Mouse (Mus musculus) intestine, embryonic 16.5 days (tissue): ENCODE results near the gene Unc45b. TPM values are rescaled to one million over a fixed set of nuclear protein-coding genes. Genes with fewer than 3 reads are reported as not detected.
"Not testable (repeated sequence)": the region's sequence is repeated elsewhere in the genome, so short reads cannot be mapped to it uniquely, and the experiment has no call there.

Experiments used
- ATAC-seq: fragments of 200-750 bp; cut with Nextera tagmentation; 2 replicates; pipeline ENCODE4 v1.8.0; 2017; ENCODE audit warnings: moderate TSS enrichment, moderate library complexity
- H3K27ac ChIP-seq: fragments of 300-500 bp; sonication (generic); 2 replicates; pipeline ENCODE4 v1.5.1; 2014; ENCODE audit warnings: mild to moderate bottlenecking, low read length
- H3K27me3 ChIP-seq: fragments of 300-500 bp; sonication (generic); replicated peaks from 2 replicates; pipeline ENCODE4 v1.6.1; 2014; ENCODE audit warnings: low read length, control low read depth, mixed read lengths; ENCODE audit not compliant: control insufficient read depth, insufficient read depth
- H3K36me3 ChIP-seq: fragments of 300-500 bp; sonication (generic); 2 replicates; pipeline ENCODE4 v1.6.1; 2014; ENCODE audit warnings: low read length, control low read depth; ENCODE audit not compliant: control insufficient read depth, insufficient read depth
- H3K4me1 ChIP-seq: fragments of 300-500 bp; sonication (generic); 2 replicates; pipeline ENCODE4 v1.6.1; 2014; ENCODE audit warnings: low read length, control low read depth, mixed read lengths; ENCODE audit not compliant: control insufficient read depth, insufficient read depth
- H3K4me2 ChIP-seq: fragments of 300-500 bp; sonication (generic); 2 replicates; pipeline ENCODE4 v1.6.1; 2014; ENCODE audit warnings: low read depth, low read length, control low read depth
- H3K4me3 ChIP-seq: fragments of 300-500 bp; sonication (generic); 2 replicates; pipeline ENCODE4 v1.5.1; 2014; ENCODE audit warnings: mild to moderate bottlenecking, low read length
- H3K9ac ChIP-seq: fragments of 300-500 bp; sonication (generic); 2 replicates; pipeline ENCODE4 v1.6.1; 2014; ENCODE audit warnings: low read depth, low read length
- H3K9me3 ChIP-seq: fragments of 300-500 bp; sonication (generic); 2 replicates; pipeline ENCODE4 v1.6.1; 2016; ENCODE audit warnings: low read length, control low read depth; ENCODE audit not compliant: control insufficient read depth
- WGBS: fragments of 180-500 bp; shearing (Covaris S2); extraction: QIAGEN DNeasy Blood & Tissue Kit; methylation state at CpG from one replicate; pipeline ENCODE4 v1.1.7; 2014; 5-methylcytosine and 5-hydroxymethylcytosine counted together
- polyA plus RNA-seq: library from polyadenylated mRNA; unstranded; fragments of >200 nt; fragmentation: Nextera tagmentation; extraction: Ambion mirVana; gene quantifications from 2 replicates; pipeline ENCODE4 v1.2.1, GENCODE M21; 2015

Unc45b gene
- polyA plus RNA-seq, 1 experiment from 2014 or later = 2.3 TPM

- no peaks in the 10 kb centered on the region for H3K9me3 ChIP-seq
- peak overlapping the region; percentile 52 for H3K9ac ChIP-seq
- no peak overlapping the region; the same call in 1 of the 2 replicates for H3K27ac ChIP-seq
- 10% methylated on average over 31 of the region's 31 CpGs for WGBS
- H3K4me1 ChIP-seq = 0 out of 2 replicates have a peak, but pooled peaks cover 6% of the 10 kb centered on the region
- H3K27me3 ChIP-seq = no peaks in the 10 kb centered on the region
- 0 out of 2 replicates have a peak, but pooled peaks have one; percentile 53 for ATAC-seq
- H3K36me3 ChIP-seq = no peaks in the 10 kb centered on the region
- peak overlapping the region; percentile 40 for H3K4me2 ChIP-seq
- peak overlapping the region; percentile 20 for H3K4me3 ChIP-seq
These were observed 60.6 kb downstream of the Unc45b start for GRCm38 (mm10) chr11:82970712-82971589.

- H3K27ac ChIP-seq = no peak overlapping the region; the same call in 1 of the 2 replicates
- WGBS = 73% methylated on average over 11 of the region's 11 CpGs
- H3K4me3 ChIP-seq = no peak overlapping the region
These were observed 61.2 kb downstream of the Unc45b start for GRCm38 (mm10) chr11:82971590-82971974.

GRCm38 (mm10) chr11:82973916-82974315 lies 63.6 kb downstream of the Unc45b start:
- H3K9ac ChIP-seq = no peak overlapping the region
- no peaks in the 10 kb centered on the region for H3K9me3 ChIP-seq
- H3K27ac ChIP-seq = no peak overlapping the region
- 30% methylated on average over 5 of the region's 5 CpGs for WGBS
- no peaks in the 10 kb centered on the region for H3K36me3 ChIP-seq
- H3K27me3 ChIP-seq = no peaks in the 10 kb centered on the region
- 0 out of 2 replicates have a peak, but pooled peaks cover 6% of the 10 kb centered on the region for H3K4me1 ChIP-seq
- no peak overlapping the region for H3K4me3 ChIP-seq
- no peak for ATAC-seq
- no peak overlapping the region for H3K4me2 ChIP-seq

More at GRCm38 (mm10) chr11:82971590-82971974, 61.2 kb downstream of the Unc45b start:
- Histone ChIP-seq H3K9me3 (no peaks in the 10 kb centered on the region), H3K4me1 (0 out of 2 replicates have a peak, but pooled peaks cover 6% of the 10 kb centered on the region), H3K9ac (peak overlapping the region; percentile 52; the same call in 1 of the 2 replicates), H3K36me3 (no peaks in the 10 kb centered on the region), H3K27me3 (no peaks in the 10 kb centered on the region), H3K4me2 (peak overlapping the region; percentile 40; the same call in 1 of the 2 replicates)
- ATAC-seq = no peak

- not testable (repeated sequence) for H3K4me2 ChIP-seq, H3K36me3 ChIP-seq, H3K4me3 ChIP-seq, H3K9me3 ChIP-seq, ATAC-seq, H3K4me1 ChIP-seq, H3K27me3 ChIP-seq, H3K27ac ChIP-seq, H3K9ac ChIP-seq
- 100% methylated on average over 2 of the region's 2 CpGs for WGBS
These were observed 72.1 kb downstream of the Unc45b start for GRCm38 (mm10) chr11:82982409-82982808.

GRCm38 (mm10) chr11:82983193-82983592 lies 72.8 kb downstream of the Unc45b start:
- WGBS = 88% methylated on average over 17 of the region's 17 CpGs
- Histone ChIP-seq H3K4me2 (no peak overlapping the region), H3K27me3 (no peaks in the 10 kb centered on the region), H3K9ac (no peak overlapping the region), H3K4me3 (no peak overlapping the region), H3K9me3 (no peaks in the 10 kb centered on the region), H3K4me1 (no peaks in the 10 kb centered on the region), H3K36me3 (no peaks in the 10 kb centered on the region; the same call in 1 of the 2 replicates), H3K27ac (no peak overlapping the region)
- no peak for ATAC-seq

- WGBS = 84% methylated on average over 6 of the region's 6 CpGs
- H3K4me3 ChIP-seq = no peak overlapping the region
- ATAC-seq = no peak
These were observed 77.3 kb downstream of the Unc45b start for GRCm38 (mm10) chr11:82987621-82988020.

GRCm38 (mm10) chr11:82989357-82989756 lies 79.0 kb downstream of the Unc45b start:
- no peak overlapping the region for H3K9ac ChIP-seq
- peak overlapping the region; percentile 88 for H3K4me2 ChIP-seq
- ATAC-seq = no peak
- H3K36me3 ChIP-seq = no peaks in the 10 kb centered on the region
- no peaks in the 10 kb centered on the region for H3K27me3 ChIP-seq
- H3K4me3 ChIP-seq = peak overlapping the region; percentile 51
- WGBS = 25% methylated on average over 12 of the region's 12 CpGs
- no peak overlapping the region for H3K27ac ChIP-seq
- H3K9me3 ChIP-seq = no peaks in the 10 kb centered on the region
- peaks cover 13% of the 10 kb centered on the region for H3K4me1 ChIP-seq

More at GRCm38 (mm10) chr11:82987621-82988020, 77.3 kb downstream of the Unc45b start:
- no peaks in the 10 kb centered on the region for H3K27me3 ChIP-seq
- H3K4me2 ChIP-seq = no peak overlapping the region
- H3K9ac ChIP-seq = no peak overlapping the region
- no peak overlapping the region for H3K27ac ChIP-seq
- no peaks in the 10 kb centered on the region for H3K9me3 ChIP-seq
- peaks cover 13% of the 10 kb centered on the region for H3K4me1 ChIP-seq
- H3K36me3 ChIP-seq = no peaks in the 10 kb centered on the region

GRCm38 (mm10) chr11:82990612-82991385 lies 80.4 kb downstream of the Unc45b start:
- 17% methylated on average over 19 of the region's 19 CpGs for WGBS
- peak; percentile 91 for ATAC-seq
- H3K9me3 ChIP-seq, H3K27me3 ChIP-seq, H3K36me3 ChIP-seq: not testable (repeated sequence)
- H3K4me1 ChIP-seq = peaks cover 13% of the 10 kb centered on the region
- peak overlapping the region; percentile 78 for H3K27ac ChIP-seq
- peak overlapping the region; percentile 88 for H3K4me2 ChIP-seq
- peak overlapping the region; percentile 51 for H3K4me3 ChIP-seq
- H3K9ac ChIP-seq = peak overlapping the region; percentile 72
